Mouse (Mus musculus): ENCODE measurements around the gene Hpgd. TPM values are rescaled to one million over a fixed set of nuclear protein-coding genes. Genes with fewer than 3 reads are reported as not detected.

The Hpgd gene
- polyA plus RNA-seq, 1 experiment: 5.5 TPM

DNA sequence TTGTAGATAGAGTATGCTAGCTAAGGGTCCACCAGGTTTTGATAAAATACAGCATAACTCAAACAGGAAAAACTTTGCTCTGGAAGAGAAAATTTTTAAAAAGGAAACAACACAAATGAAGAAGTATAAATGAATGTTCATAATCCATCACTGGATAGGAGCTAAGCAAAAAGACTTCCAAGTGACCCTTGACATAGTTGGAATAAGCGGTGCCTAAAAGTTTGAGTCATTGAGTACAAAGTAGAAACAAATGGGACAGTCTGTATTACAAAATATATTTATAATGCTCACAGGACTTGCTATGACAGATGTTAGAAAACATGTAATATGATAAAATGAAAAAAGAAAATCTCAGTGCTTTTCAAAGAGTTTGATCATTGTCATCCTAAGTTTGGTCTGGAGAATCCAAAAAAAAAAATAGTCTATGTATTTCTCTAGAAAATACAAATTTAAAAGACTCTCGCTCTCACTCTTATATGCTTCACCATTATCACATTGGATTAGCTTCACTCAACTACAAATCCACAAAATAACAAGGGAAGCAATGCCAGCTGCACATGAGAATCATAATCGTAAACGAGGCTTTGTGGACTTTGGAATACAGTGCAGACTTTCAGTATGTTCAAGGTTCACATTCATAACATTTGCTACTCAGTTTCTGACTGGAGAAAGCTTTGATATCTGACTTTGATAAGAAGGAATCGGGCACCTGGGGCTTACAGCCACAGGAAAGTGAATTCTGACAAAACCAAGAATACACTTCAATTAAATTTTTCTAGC lies 51.4 kb downstream of the Hpgd start:
- Histone ChIP-seq H3K4me3 (ENCODE audit: insufficient read depth, low read length) (no peak overlapping the region), H3K4me1 (ENCODE audit: control insufficient read depth, insufficient read depth, low read length) (no peaks in the 10 kb centered on the region; the same call in 1 of the 2 replicates), H3K27ac (ENCODE audit: insufficient read depth, low read length) (no peak overlapping the region)
- TF ChIP-seq POLR2A (IDR thresholded peaks at IDR 0.05; ENCODE audit: low read depth, low read length) (no peak), CTCF (IDR thresholded peaks at IDR 0.05; ENCODE audit: borderline replicate concordance, insufficient read depth, low read length) (no peak)

GRCm38 (mm10) chr8:56363180-56363579 lies 68.8 kb downstream of the Hpgd start:
- no peaks in the 10 kb centered on the region for H3K4me1 ChIP-seq (ENCODE audit: control insufficient read depth, insufficient read depth, low read length)
- no peak overlapping the region for H3K27ac ChIP-seq (ENCODE audit: insufficient read depth, low read length)
- TF ChIP-seq POLR2A (IDR thresholded peaks at IDR 0.05; ENCODE audit: low read depth, low read length) (no peak), CTCF (IDR thresholded peaks at IDR 0.05; ENCODE audit: borderline replicate concordance, insufficient read depth, low read length) (no peak)
- H3K4me3 ChIP-seq (ENCODE audit: insufficient read depth, low read length): no peak overlapping the region

Data from embryonic fibroblast, embryonic 13.5 days (primary cell).